Comparison of ENCODE assay signal across 9 mouse cellular contexts in the genomic region with DNA sequence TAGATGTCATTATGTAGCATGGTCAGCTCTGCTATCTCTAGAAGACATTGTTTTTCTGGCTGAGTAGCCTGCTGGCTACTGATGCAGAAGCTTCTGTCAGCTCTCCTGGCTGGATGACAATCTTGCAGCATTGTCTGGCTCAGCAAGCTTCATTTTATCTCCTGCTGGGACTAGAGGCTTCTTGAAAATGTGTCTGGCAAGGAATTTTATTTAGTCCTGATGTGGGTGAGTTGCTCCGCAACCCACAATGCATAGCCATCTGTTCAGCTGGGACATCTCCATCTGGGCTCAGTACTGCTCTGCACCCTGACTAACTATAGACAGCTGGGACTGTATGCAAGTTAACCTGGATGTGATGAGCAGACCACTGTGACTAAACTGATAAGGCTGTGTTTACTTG.
A peak's percentile ranks its signal among the peaks of the same experiment; 100 is the strongest.
DNase-seq lines count a peak whose midpoint lies in the region; ATAC-seq lines count a peak whose summit lies in the region.
"Had no signal": no experiment of that assay in that cellular context is flagged by ENCODE, and none has a peak within 500 bp of the region (broad histone marks: within the 10 kb centered on the region; RNA-seq: fewer than 3 reads in every experiment).

No protein-coding gene starts in this region.

- H3K27me3 ChIP-seq in forebrain, embryonic 15.5 days = no peaks in the 10 kb centered on the region

- WGBS in forebrain, embryonic 15.5 days = 47% methylated on average over 1 of the region's 1 CpGs

- H3K9ac ChIP-seq in forebrain, embryonic 15.5 days (replicated peaks) = no peak overlapping the region

- H3K4me2 ChIP-seq in forebrain, embryonic 15.5 days (replicated peaks) = no peak overlapping the region

- peak; percentile 61; the same call in 1 of the 2 replicates for ATAC-seq in cerebellum, adult (ENCODE audit: insufficient number of reproducible peaks, low FRiP score, low TSS enrichment)
- ATAC-seq in forebrain, embryonic 15.5 days (replicated peaks) = peak; percentile 88

- peak overlapping the region; percentile 46; the same call in 1 of the 2 replicates for H3K27ac ChIP-seq in forebrain, embryonic 15.5 days (replicated peaks)
- H3K27ac ChIP-seq: kidney, postnatal 0 days had no signal

- H3K9me3 ChIP-seq in forebrain, embryonic 15.5 days = no peaks in the 10 kb centered on the region

- H3K4me1 ChIP-seq in forebrain, embryonic 15.5 days = peaks cover 6% of the 10 kb centered on the region; the same call in 1 of the 2 replicates

- no peak for DNase-seq in cerebellum, adult 11 months
- DNase-seq in layer of hippocampus, postnatal 14 days (ENCODE audit: low spot score in 2 of 2) = peak; percentile 43 to 65
- peak; percentile 8 for DNase-seq in retina, adult 2 months (ENCODE audit: low read depth, low spot score)
- DNase-seq in urinary bladder, adult 18-20 months (ENCODE audit: low spot score in 2 of 2) = no peak
- no peak for DNase-seq in adrenal gland, adult 18-20 months (ENCODE audit: low spot score in 2 of 2)
- no peak for DNase-seq in thymus, postnatal 0 days (ENCODE audit: low spot score)

- H3K4me3 ChIP-seq in forebrain, embryonic 15.5 days = no peak overlapping the region

- H3K36me3 ChIP-seq in forebrain, embryonic 15.5 days = no peaks in the 10 kb centered on the region

Comparison
In these comparisons a context has a peak if more than half of its experiments do, and no peak if none do; other contexts are left out.
1. DNase-seq: peak in layer of hippocampus, postnatal 14 days (2 of 2) and retina, adult 2 months (single experiment); none in cerebellum, adult 11 months (single experiment), urinary bladder, adult 18-20 months (0 of 2), adrenal gland, adult 18-20 months (0 of 2) and thymus, postnatal 0 days (single experiment).